Mouse (Mus musculus): ENCODE results near the gene Entpd8. TPM values are rescaled to one million over a fixed set of nuclear protein-coding genes. Genes with fewer than 3 reads are reported as not detected.

Entpd8 gene
- polyA plus RNA-seq, 1 experiment from 2014 or later = 8.0 TPM

Small RNA genes within 50 kb of the gene (microRNA-seq; reads per million reads assigned to microRNA genes)
- gene Gm24328 (not detected), gene Mir7664 (not detected)

Other genes starting within 250 kb of the Entpd8 start
- gene Ehmt1, start 160.7 kb upstream of the Entpd8 start, polyA plus RNA-seq (2015; fragmentation: Nextera tagmentation; extraction: Ambion mirVana) = 13.4 and 14.2 TPM in 2 replicates
- 16.0 and 16.1 TPM in 2 replicates for gene Arrdc1, start 145.1 kb upstream of the Entpd8 start, polyA plus RNA-seq (2015; fragmentation: Nextera tagmentation; extraction: Ambion mirVana)
- gene Zmynd19, start 130.5 kb upstream of the Entpd8 start, polyA plus RNA-seq (2015; fragmentation: Nextera tagmentation; extraction: Ambion mirVana) = 1.5 and 1.7 TPM in 2 replicates
- gene Dph7, start 117.9 kb upstream of the Entpd8 start, polyA plus RNA-seq (2015; fragmentation: Nextera tagmentation; extraction: Ambion mirVana) = 7.2 TPM in 2 replicates
- gene Mrpl41, start 105.2 kb upstream of the Entpd8 start, polyA plus RNA-seq (2015; fragmentation: Nextera tagmentation; extraction: Ambion mirVana) = 56.6 and 58.8 TPM in 2 replicates
- gene Pnpla7, start 104.3 kb upstream of the Entpd8 start, polyA plus RNA-seq (2015; fragmentation: Nextera tagmentation; extraction: Ambion mirVana) = 12.9 and 13.7 TPM in 2 replicates
- 9.5 and 10.8 TPM in 2 replicates for gene Nsmf, start 25.9 kb upstream of the Entpd8 start, polyA plus RNA-seq (2015; fragmentation: Nextera tagmentation; extraction: Ambion mirVana)
- 0.82 and 0.85 TPM in 2 replicates for gene Noxa1, start 14.8 kb downstream of the Entpd8 start, polyA plus RNA-seq (2015; fragmentation: Nextera tagmentation; extraction: Ambion mirVana)
- gene Nrarp, start 100.5 kb downstream of the Entpd8 start, polyA plus RNA-seq (2015; fragmentation: Nextera tagmentation; extraction: Ambion mirVana) = 1.1 and 1.3 TPM in 2 replicates
- 6.5 and 6.6 TPM in 2 replicates for gene Tor4a, start 116.6 kb downstream of the Entpd8 start, polyA plus RNA-seq (2015; fragmentation: Nextera tagmentation; extraction: Ambion mirVana)
- gene Nelfb, start 131.2 kb downstream of the Entpd8 start, polyA plus RNA-seq (2015; fragmentation: Nextera tagmentation; extraction: Ambion mirVana) = 33.9 and 34.9 TPM in 2 replicates
- not detected in 2 replicates for gene Stpg3, start 134.3 kb downstream of the Entpd8 start, polyA plus RNA-seq (2015; fragmentation: Nextera tagmentation; extraction: Ambion mirVana)
- gene Fam166a, start 138.4 kb downstream of the Entpd8 start, polyA plus RNA-seq (2015; fragmentation: Nextera tagmentation; extraction: Ambion mirVana) = not detected in 2 replicates
- gene Tubb4b, start 144.4 kb downstream of the Entpd8 start, polyA plus RNA-seq (2015; fragmentation: Nextera tagmentation; extraction: Ambion mirVana) = 590 and 624 TPM in 2 replicates
- gene Slc34a3, start 154.1 kb downstream of the Entpd8 start, polyA plus RNA-seq (2015; fragmentation: Nextera tagmentation; extraction: Ambion mirVana) = 0.08 TPM in 1 of 2 replicates, not detected in the other
- gene Rnf224, start 156.5 kb downstream of the Entpd8 start, polyA plus RNA-seq (2015; fragmentation: Nextera tagmentation; extraction: Ambion mirVana) = not detected in 2 replicates
- gene Rnf208, start 162.0 kb downstream of the Entpd8 start, polyA plus RNA-seq (2015; fragmentation: Nextera tagmentation; extraction: Ambion mirVana) = 0.77 TPM in 1 of 2 replicates, not detected in the other
- gene Cysrt1, start 162.1 kb downstream of the Entpd8 start, polyA plus RNA-seq (2015; fragmentation: Nextera tagmentation; extraction: Ambion mirVana) = not detected in 2 replicates
- gene AL732309.1, start 166.6 kb downstream of the Entpd8 start, polyA plus RNA-seq (2015; fragmentation: Nextera tagmentation; extraction: Ambion mirVana) = 1.4 and 1.8 TPM in 2 replicates
- gene Tmem203, start 175.1 kb downstream of the Entpd8 start, polyA plus RNA-seq (2015; fragmentation: Nextera tagmentation; extraction: Ambion mirVana) = 10.9 and 12.0 TPM in 2 replicates
- gene Tprn, start 182.3 kb downstream of the Entpd8 start, polyA plus RNA-seq (2015; fragmentation: Nextera tagmentation; extraction: Ambion mirVana) = 3.7 and 4.7 TPM in 2 replicates
- 94.7 and 111 TPM in 2 replicates for gene Ssna1, start 192.1 kb downstream of the Entpd8 start, polyA plus RNA-seq (2015; fragmentation: Nextera tagmentation; extraction: Ambion mirVana)
- 40.1 and 40.5 TPM in 2 replicates for gene Anapc2, start 192.2 kb downstream of the Entpd8 start, polyA plus RNA-seq (2015; fragmentation: Nextera tagmentation; extraction: Ambion mirVana)
- gene Tmem210, start 207.8 kb downstream of the Entpd8 start, polyA plus RNA-seq (2015; fragmentation: Nextera tagmentation; extraction: Ambion mirVana) = not detected in 2 replicates
- not detected in 2 replicates for gene Lrrc26, start 209.6 kb downstream of the Entpd8 start, polyA plus RNA-seq (2015; fragmentation: Nextera tagmentation; extraction: Ambion mirVana)
- gene Grin1, start 238.9 kb downstream of the Entpd8 start, polyA plus RNA-seq (2015; fragmentation: Nextera tagmentation; extraction: Ambion mirVana) = 0.02 TPM in 1 of 2 replicates, not detected in the other

All from liver, embryonic 16.5 days (tissue).